Mouse (Mus musculus) E14TG2a.4 (cell line): ENCODE results near the gene Zfhx3.

Experiments
- CTCF ChIP-seq: conservative IDR thresholded peaks from 2 replicates; pipeline ENCODE4 v1.5.1; 2014; ENCODE audit warnings: low read length
- NANOG ChIP-seq: IDR thresholded peaks from 2 replicates; pipeline ENCODE4 v1.6.1; 2014; ENCODE audit warnings: borderline replicate concordance, low read length, mixed read lengths

- TF ChIP-seq NANOG (no peak), CTCF (no peak)
Measured at GRCm38 (mm10) chr8:108713346-108714142, 771.1 kb downstream of the Zfhx3 start.
